Mouse (Mus musculus): ENCODE measurements around the gene Anxa9. TPM values are rescaled to one million over a fixed set of nuclear protein-coding genes. Genes with fewer than 3 reads are reported as not detected.
A peak's percentile ranks its signal among the peaks of the same experiment; 100 is the strongest.

Anxa9 gene
- polyA plus RNA-seq, 1 experiment: 7.6 TPM

DNA sequence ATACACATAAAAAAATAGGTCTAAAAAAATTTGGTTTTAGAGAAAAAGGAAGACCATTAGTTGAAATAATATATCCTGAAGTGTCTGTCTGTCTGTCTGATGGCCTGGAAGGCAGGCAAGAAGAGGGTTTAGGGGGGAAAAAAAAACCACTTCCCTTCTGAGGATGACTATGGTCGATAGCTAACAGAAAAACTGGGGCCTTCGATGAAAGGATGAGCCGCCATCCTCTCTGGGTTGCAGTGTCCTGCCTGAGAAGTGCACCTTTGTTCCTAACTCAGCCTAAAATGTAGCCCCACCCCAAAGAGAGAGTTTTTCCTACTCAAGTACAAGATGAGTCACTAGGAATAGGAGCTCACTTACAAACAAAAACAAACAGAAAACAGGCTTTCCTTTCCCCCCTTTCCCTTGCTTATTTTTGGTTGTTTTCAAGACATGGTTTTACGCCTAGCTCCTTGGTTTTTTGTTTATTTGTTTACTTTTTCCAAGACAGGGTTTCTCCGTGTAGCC lies 30.5 kb downstream of the Anxa9 start:
- Histone ChIP-seq H3K4me3 (ENCODE audit: control insufficient read depth, low read depth, low read length) (no peak overlapping the region), H3K4me1 (ENCODE audit: control insufficient read depth, insufficient read depth, low read length) (peaks cover 3% of the 10 kb centered on the region), H3K27me3 (ENCODE audit: control insufficient read depth, insufficient read depth, low read length) (no peaks in the 10 kb centered on the region), H3K27ac (ENCODE audit: control insufficient read depth, insufficient read depth, low read depth, low read length) (no peak overlapping the region), H3K36me3 (ENCODE audit: control insufficient read depth, insufficient read depth, low read length) (no peaks in the 10 kb centered on the region)
- TF ChIP-seq CTCF (IDR thresholded peaks at IDR 0.05; ENCODE audit: control insufficient read depth, insufficient read depth, insufficient replicate concordance, low read depth, low read length): no peak
- TF ChIP-seq POLR2A (IDR thresholded peaks at IDR 0.05; ENCODE audit: control insufficient read depth, low read depth, low read length): no peak

- H3K36me3 ChIP-seq (ENCODE audit: control insufficient read depth, insufficient read depth, low read length): no peaks in the 10 kb centered on the region
- H3K4me3 ChIP-seq (ENCODE audit: control insufficient read depth, low read depth, low read length): no peak overlapping the region
- no peaks in the 10 kb centered on the region for H3K27me3 ChIP-seq (ENCODE audit: control insufficient read depth, insufficient read depth, low read length)
- no peaks in the 10 kb centered on the region; the same call in 1 of the 2 replicates for H3K4me1 ChIP-seq (ENCODE audit: control insufficient read depth, insufficient read depth, low read length)
- no peak overlapping the region for H3K27ac ChIP-seq (ENCODE audit: control insufficient read depth, insufficient read depth, low read depth, low read length)
- TF ChIP-seq POLR2A (IDR thresholded peaks at IDR 0.05; ENCODE audit: control insufficient read depth, low read depth, low read length) (no peak), CTCF (IDR thresholded peaks at IDR 0.05; ENCODE audit: control insufficient read depth, insufficient read depth, insufficient replicate concordance, low read depth, low read length) (no peak)
Measured at GRCm38 (mm10) chr3:95275161-95275560, 31.8 kb downstream of the Anxa9 start.

- H3K4me3 ChIP-seq (ENCODE audit: control insufficient read depth, low read depth, low read length): no peak overlapping the region
- no peaks in the 10 kb centered on the region for H3K27me3 ChIP-seq (ENCODE audit: control insufficient read depth, insufficient read depth, low read length)
- no peaks in the 10 kb centered on the region; the same call in 1 of the 2 replicates for H3K4me1 ChIP-seq (ENCODE audit: control insufficient read depth, insufficient read depth, low read length)
- no peak for TF ChIP-seq POLR2A (IDR thresholded peaks at IDR 0.05; ENCODE audit: control insufficient read depth, low read depth, low read length)
- no peak for TF ChIP-seq CTCF (IDR thresholded peaks at IDR 0.05; ENCODE audit: control insufficient read depth, insufficient read depth, insufficient replicate concordance, low read depth, low read length)
- H3K27ac ChIP-seq (ENCODE audit: control insufficient read depth, insufficient read depth, low read depth, low read length): no peak overlapping the region
- no peaks in the 10 kb centered on the region for H3K36me3 ChIP-seq (ENCODE audit: control insufficient read depth, insufficient read depth, low read length)
Measured at GRCm38 (mm10) chr3:95274453-95274852, 32.5 kb downstream of the Anxa9 start.

DNA sequence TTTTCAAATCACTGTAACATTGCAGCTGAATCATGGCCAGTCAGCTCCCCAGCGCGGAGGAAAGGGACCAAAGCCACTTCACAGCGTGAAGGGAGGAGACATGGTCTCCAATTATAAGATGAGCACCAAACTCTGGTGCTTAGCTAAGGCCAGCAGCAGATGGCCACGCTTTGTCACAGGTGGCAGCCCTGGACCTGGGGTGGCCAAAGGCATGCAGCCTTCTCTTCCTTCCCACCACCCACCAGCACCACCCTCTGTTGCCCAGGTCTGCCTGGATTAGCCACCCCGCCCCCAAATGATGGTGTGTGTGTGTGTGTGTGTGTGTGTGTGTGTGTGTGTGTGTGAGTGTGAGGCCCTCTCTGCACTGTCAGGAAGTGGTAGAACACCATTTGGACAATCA lies 33.5 kb downstream of the Anxa9 start:
- H3K4me1 ChIP-seq (ENCODE audit: control insufficient read depth, insufficient read depth, low read length): no peaks in the 10 kb centered on the region; the same call in 1 of the 2 replicates
- H3K27ac ChIP-seq (ENCODE audit: control insufficient read depth, insufficient read depth, low read depth, low read length): no peak overlapping the region
- TF ChIP-seq CTCF (IDR thresholded peaks at IDR 0.05; ENCODE audit: control insufficient read depth, insufficient read depth, insufficient replicate concordance, low read depth, low read length) (no peak), POLR2A (IDR thresholded peaks at IDR 0.05; ENCODE audit: control insufficient read depth, low read depth, low read length) (no peak)
- H3K36me3 ChIP-seq (ENCODE audit: control insufficient read depth, insufficient read depth, low read length): no peaks in the 10 kb centered on the region
- H3K27me3 ChIP-seq (ENCODE audit: control insufficient read depth, insufficient read depth, low read length): no peaks in the 10 kb centered on the region
- H3K4me3 ChIP-seq (ENCODE audit: control insufficient read depth, low read depth, low read length): no peak overlapping the region

- no peaks in the 10 kb centered on the region; the same call in none of the 2 replicates for H3K4me1 ChIP-seq (ENCODE audit: control insufficient read depth, insufficient read depth, low read length)
- no peaks in the 10 kb centered on the region for H3K36me3 ChIP-seq (ENCODE audit: control insufficient read depth, insufficient read depth, low read length)
- no peak overlapping the region for H3K4me3 ChIP-seq (ENCODE audit: control insufficient read depth, low read depth, low read length)
- H3K27ac ChIP-seq (ENCODE audit: control insufficient read depth, insufficient read depth, low read depth, low read length): no peak overlapping the region
- TF ChIP-seq CTCF (IDR thresholded peaks at IDR 0.05; ENCODE audit: control insufficient read depth, insufficient read depth, insufficient replicate concordance, low read depth, low read length) (no peak), POLR2A (IDR thresholded peaks at IDR 0.05; ENCODE audit: control insufficient read depth, low read depth, low read length) (no peak)
- H3K27me3 ChIP-seq (ENCODE audit: control insufficient read depth, insufficient read depth, low read length): no peaks in the 10 kb centered on the region
Measured at GRCm38 (mm10) chr3:95270766-95271364, 36.1 kb downstream of the Anxa9 start.

- Histone ChIP-seq H3K4me3 (ENCODE audit: control insufficient read depth, low read depth, low read length) (no peak overlapping the region), H3K4me1 (ENCODE audit: control insufficient read depth, insufficient read depth, low read length) (no peaks in the 10 kb centered on the region; the same call in none of the 2 replicates), H3K27me3 (ENCODE audit: control insufficient read depth, insufficient read depth, low read length) (no peaks in the 10 kb centered on the region), H3K36me3 (ENCODE audit: control insufficient read depth, insufficient read depth, low read length) (no peaks in the 10 kb centered on the region), H3K27ac (ENCODE audit: control insufficient read depth, insufficient read depth, low read depth, low read length) (no peak overlapping the region)
- no peak for TF ChIP-seq CTCF (IDR thresholded peaks at IDR 0.05; ENCODE audit: control insufficient read depth, insufficient read depth, insufficient replicate concordance, low read depth, low read length)
- no peak for TF ChIP-seq POLR2A (IDR thresholded peaks at IDR 0.05; ENCODE audit: control insufficient read depth, low read depth, low read length)
Measured at GRCm38 (mm10) chr3:95269789-95270188, 37.2 kb downstream of the Anxa9 start.

GRCm38 (mm10) chr3:95267855-95268254 lies 39.1 kb downstream of the Anxa9 start:
- Histone ChIP-seq H3K27ac (ENCODE audit: control insufficient read depth, insufficient read depth, low read depth, low read length) (0 out of 2 replicates have a peak overlapping the region, but pooled peaks have one; percentile 24), H3K27me3 (ENCODE audit: control insufficient read depth, insufficient read depth, low read length) (no peaks in the 10 kb centered on the region), H3K4me1 (ENCODE audit: control insufficient read depth, insufficient read depth, low read length) (no peaks in the 10 kb centered on the region; the same call in none of the 2 replicates), H3K4me3 (ENCODE audit: control insufficient read depth, low read depth, low read length) (no peak overlapping the region), H3K36me3 (ENCODE audit: control insufficient read depth, insufficient read depth, low read length) (no peaks in the 10 kb centered on the region)
- TF ChIP-seq CTCF (IDR thresholded peaks at IDR 0.05; ENCODE audit: control insufficient read depth, insufficient read depth, insufficient replicate concordance, low read depth, low read length): no peak

Data from testis, adult 2 months (tissue).